Mouse (Mus musculus) heart, embryonic 14.5 days (tissue): ENCODE measurements around the gene Rtf1. TPM values are rescaled to one million over a fixed set of nuclear protein-coding genes. Genes with fewer than 3 reads are reported as not detected.
"Not testable (repeated sequence)": the region's sequence is repeated elsewhere in the genome, so short reads cannot be mapped to it uniquely, and the experiment has no call there.

ENCODE experiments used
- ATAC-seq: fragments of 200-750 bp; cut with Nextera tagmentation; 2 replicates; pipeline ENCODE4 v1.8.0; 2017; ENCODE audit warnings: low read depth, moderate TSS enrichment; ENCODE audit not compliant: insufficient number of reproducible peaks, insufficient read depth, low FRiP score
- H3K27ac ChIP-seq, 2 experiments: fragments of 200-500 bp in 1 of 2; fragments of 300-500 bp in 1 of 2; sonication (generic) in 1 of 2; replicated peaks in 1 of 2; 2 replicates each; pipeline ENCODE4 v1.5.1; 2012 to 2014; ENCODE audit warnings: low read depth in 2 of 2, low read length in 2 of 2, control low read depth in 1 of 2, mild to moderate bottlenecking in 1 of 2, mixed read lengths in 1 of 2; ENCODE audit not compliant: control insufficient read depth in 1 of 2, insufficient read depth in 1 of 2
- H3K27me3 ChIP-seq: fragments of 300-500 bp; sonication (generic); 2 replicates; pipeline ENCODE4 v1.6.1; 2014; ENCODE audit warnings: mild to moderate bottlenecking, low read length, control low read depth; ENCODE audit not compliant: control insufficient read depth, insufficient read depth
- H3K36me3 ChIP-seq: fragments of 300-500 bp; sonication (generic); 2 replicates; pipeline ENCODE4 v1.6.1; 2014; ENCODE audit warnings: mild to moderate bottlenecking, control low read depth, low read length, mixed read lengths; ENCODE audit not compliant: control insufficient read depth, insufficient read depth
- H3K4me1 ChIP-seq, 2 experiments: fragments of 200-500 bp in 1 of 2; fragments of 300-500 bp in 1 of 2; sonication (generic) in 1 of 2; 2 replicates each; pipeline ENCODE4 v1.6.1; 2012 to 2014; ENCODE audit warnings: low read length in 2 of 2, control low read depth in 1 of 2, mixed read lengths in 1 of 2; ENCODE audit not compliant: control insufficient read depth in 2 of 2, insufficient read depth in 2 of 2
- H3K4me2 ChIP-seq: fragments of 300-500 bp; sonication (generic); 2 replicates; pipeline ENCODE4 v1.6.1; 2014; ENCODE audit warnings: mild to moderate bottlenecking, low read length
- H3K4me3 ChIP-seq, 2 experiments: fragments of 200-500 bp in 1 of 2; fragments of 300-500 bp in 1 of 2; sonication (generic) in 1 of 2; 2 replicates each; pipeline ENCODE4 v1.5.1; 2012 to 2014; ENCODE audit warnings: low read length in 2 of 2, mild to moderate bottlenecking in 2 of 2, control low read depth in 1 of 2, low read depth in 1 of 2, moderate library complexity in 1 of 2; ENCODE audit not compliant: control insufficient read depth in 1 of 2, insufficient read depth in 1 of 2
- H3K9ac ChIP-seq: fragments of 300-500 bp; sonication (generic); 2 replicates; pipeline ENCODE4 v1.6.1; 2014; ENCODE audit warnings: mild to moderate bottlenecking, low read length
- H3K9me3 ChIP-seq: fragments of 300-500 bp; sonication (generic); 2 replicates; pipeline ENCODE4 v1.6.1; 2016; ENCODE audit warnings: low read length, control low read depth; ENCODE audit not compliant: control insufficient read depth
- WGBS: fragments of 180-500 bp; shearing (Covaris S2); extraction: QIAGEN DNeasy Blood & Tissue Kit; methylation state at CpG from one replicate; pipeline ENCODE4 v1.1.7; 2014; 5-methylcytosine and 5-hydroxymethylcytosine counted together
- polyA plus RNA-seq: library from polyadenylated mRNA; unstranded; fragments of >200 nt; fragmentation: Nextera tagmentation; extraction: Ambion mirVana; gene quantifications from 2 replicates; pipeline ENCODE4 v1.2.1, GENCODE M21; 2014

Rtf1 gene
- polyA plus RNA-seq, 1 experiment from 2014 or later, result 19.8 TPM

DNA sequence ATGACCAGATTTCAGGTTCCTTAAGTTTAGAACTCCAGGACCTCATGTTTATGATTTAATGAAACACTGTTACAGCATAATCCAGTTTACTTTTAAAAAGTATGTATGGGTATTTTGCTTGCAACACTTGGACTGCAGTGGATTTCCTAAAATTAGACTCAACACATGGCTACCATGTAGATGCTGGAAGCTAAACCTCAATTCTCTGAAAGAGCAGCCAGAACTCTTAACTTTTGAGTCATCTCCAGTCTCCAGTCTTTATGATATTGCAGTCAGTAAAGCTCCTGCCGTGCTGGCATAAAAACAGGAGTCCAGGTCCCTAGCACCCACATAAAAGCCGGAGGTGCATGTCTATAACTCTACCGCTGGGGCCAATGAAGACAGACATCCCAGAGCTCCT, 25.1 kb downstream of the Rtf1 start:
- no peak overlapping the region for H3K4me3 ChIP-seq
- no peak overlapping the region for H3K27ac ChIP-seq
- H3K27me3 ChIP-seq, result no peaks in the 10 kb centered on the region
- H3K4me2 ChIP-seq, result no peak overlapping the region
- H3K4me1 ChIP-seq, result no peaks in the 10 kb centered on the region
- ATAC-seq, result no peak
- H3K9ac ChIP-seq, result no peak overlapping the region
- no peaks in the 10 kb centered on the region for H3K9me3 ChIP-seq
- peaks cover 35% of the 10 kb centered on the region for H3K36me3 ChIP-seq
- WGBS, result 93% methylated on average over 3 of the region's 3 CpGs

DNA sequence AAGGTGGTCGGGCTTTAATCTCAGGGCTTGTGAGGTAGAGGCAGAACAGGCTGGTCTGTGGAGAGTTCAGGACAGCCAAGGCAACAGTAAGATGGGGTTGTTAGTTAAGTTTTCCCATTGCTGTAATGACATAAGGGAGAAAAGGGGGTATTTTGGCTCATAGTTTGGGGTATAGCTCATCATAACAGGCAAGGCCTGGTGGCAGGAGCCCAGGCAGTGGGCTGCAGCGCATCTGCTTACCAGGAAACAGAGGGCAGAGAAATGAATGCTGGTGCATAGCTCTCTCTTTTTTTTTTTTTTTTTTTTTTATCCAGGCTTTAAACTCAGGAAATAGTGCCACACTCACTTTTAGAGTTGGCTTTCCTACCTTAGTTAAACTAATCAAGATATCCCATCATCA, 28.3 kb downstream of the Rtf1 start:
- no peak for ATAC-seq
- H3K36me3 ChIP-seq, result peaks cover 45% of the 10 kb centered on the region
- no peaks in the 10 kb centered on the region for H3K27me3 ChIP-seq
- WGBS, result 93% methylated on average over 2 of the region's 2 CpGs
- H3K9me3 ChIP-seq, result no peaks in the 10 kb centered on the region
- no peaks in the 10 kb centered on the region for H3K4me1 ChIP-seq
- H3K27ac ChIP-seq, result no peak overlapping the region
- H3K9ac ChIP-seq, result no peak overlapping the region
- H3K4me2 ChIP-seq, result no peak overlapping the region
- H3K4me3 ChIP-seq, result no peak overlapping the region

DNA sequence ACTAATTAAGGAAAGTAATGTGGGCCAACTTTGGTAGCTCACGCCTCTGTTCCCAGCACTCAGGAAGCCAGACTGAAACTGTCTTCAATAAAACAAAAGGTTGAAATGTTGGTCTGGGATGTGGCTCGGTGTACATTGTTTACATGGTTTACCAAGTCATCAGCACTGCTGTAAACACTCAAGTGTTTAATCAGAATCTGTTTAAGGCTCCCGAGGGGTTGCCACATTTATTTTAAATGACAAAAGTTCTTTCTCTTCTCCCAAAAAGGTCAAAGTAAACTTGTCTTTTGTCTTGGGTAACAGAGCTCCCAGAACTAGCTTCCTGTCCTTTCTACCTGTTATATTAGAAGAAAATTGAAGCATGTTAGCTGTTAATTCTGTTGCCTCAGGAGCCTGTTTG, 32.8 kb downstream of the Rtf1 start:
- 87% methylated on average over 3 of the region's 3 CpGs for WGBS
- Histone ChIP-seq H3K36me3 (peaks cover 59% of the 10 kb centered on the region), H3K4me2 (no peak overlapping the region), H3K27me3 (no peaks in the 10 kb centered on the region), H3K9me3 (no peaks in the 10 kb centered on the region), H3K4me1 (no peaks in the 10 kb centered on the region), H3K27ac (no peak overlapping the region), H3K9ac (no peak overlapping the region), H3K4me3 (no peak overlapping the region)
- ATAC-seq, result no peak

DNA sequence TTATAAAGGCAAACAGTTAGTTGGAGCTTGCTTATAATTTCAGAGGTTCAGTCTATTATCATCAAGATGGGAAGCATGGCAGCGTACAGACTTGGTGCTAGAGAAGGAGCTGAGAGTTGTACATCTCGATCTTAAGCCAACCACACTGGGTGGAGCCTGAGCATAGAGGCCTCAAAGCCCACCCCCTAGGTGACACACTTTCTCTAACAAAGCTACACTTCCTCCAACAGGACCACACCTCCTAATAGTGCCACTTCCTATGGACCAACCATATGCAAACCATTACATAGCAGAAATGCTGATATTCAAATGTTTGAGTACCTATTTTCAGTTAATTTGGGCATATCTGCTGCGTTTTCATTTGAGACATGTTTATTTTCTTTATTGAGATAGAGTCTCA, 35.1 kb downstream of the Rtf1 start:
- Histone ChIP-seq H3K27ac (no peak overlapping the region), H3K4me3 (no peak overlapping the region), H3K27me3 (no peaks in the 10 kb centered on the region), H3K9me3 (no peaks in the 10 kb centered on the region), H3K4me2 (no peak overlapping the region), H3K36me3 (peaks cover 64% of the 10 kb centered on the region), H3K4me1 (no peaks in the 10 kb centered on the region), H3K9ac (no peak overlapping the region)
- WGBS, result 93% methylated on average over 3 of the region's 3 CpGs
- ATAC-seq, result no peak

DNA sequence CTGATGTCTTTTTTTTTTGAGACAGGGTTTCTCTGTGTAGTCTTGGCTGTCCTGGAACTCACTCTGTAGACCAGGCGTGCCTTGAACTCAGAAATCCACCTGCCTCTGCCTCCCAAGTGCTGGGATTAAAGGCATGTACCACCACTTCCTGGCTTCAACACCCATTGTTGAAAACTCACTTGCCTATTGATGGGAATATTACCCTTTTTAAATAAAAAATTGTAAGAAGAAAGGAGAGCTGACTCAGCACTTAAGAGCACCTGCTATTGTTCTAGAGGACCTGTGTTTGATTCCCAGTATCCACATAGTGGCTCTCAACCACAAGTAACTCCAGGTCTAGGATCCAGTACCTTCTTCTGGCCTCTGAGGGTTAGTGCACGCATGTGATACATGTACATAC, 41.0 kb downstream of the Rtf1 start:
- not testable (repeated sequence) for H3K4me2 ChIP-seq, ATAC-seq, H3K27ac ChIP-seq, H3K4me1 ChIP-seq, H3K9ac ChIP-seq, H3K9me3 ChIP-seq, H3K4me3 ChIP-seq, H3K27me3 ChIP-seq
- peaks cover 83% of the 10 kb centered on the region for H3K36me3 ChIP-seq
- 89% methylated on average over 2 of the region's 2 CpGs for WGBS

DNA sequence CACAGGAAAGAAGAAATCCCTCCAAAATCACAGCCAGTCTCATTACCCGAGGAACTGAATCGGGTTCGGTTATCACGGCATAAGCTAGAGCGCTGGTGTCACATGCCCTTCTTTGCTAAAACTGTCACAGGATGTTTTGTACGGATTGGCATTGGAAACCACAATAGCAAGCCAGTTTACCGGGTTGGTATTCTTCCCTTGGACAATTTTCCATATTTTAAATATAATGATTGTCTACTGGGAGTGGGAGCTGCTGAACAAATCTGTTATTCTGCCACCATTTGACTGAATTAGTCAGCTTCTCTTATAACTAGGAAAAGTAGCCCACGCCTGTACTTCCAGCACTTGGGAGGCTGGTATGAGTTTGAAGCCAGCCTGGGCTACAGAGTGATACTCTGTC, 46.2 kb downstream of the Rtf1 start:
- Histone ChIP-seq H3K27me3 (no peaks in the 10 kb centered on the region), H3K9ac (no peak overlapping the region), H3K4me1 (no peaks in the 10 kb centered on the region), H3K4me2 (no peak overlapping the region), H3K27ac (no peak overlapping the region), H3K4me3 (no peak overlapping the region), H3K9me3 (no peaks in the 10 kb centered on the region), H3K36me3 (peaks cover 90% of the 10 kb centered on the region)
- 95% methylated on average over 8 of the region's 8 CpGs for WGBS
- no peak for ATAC-seq

DNA sequence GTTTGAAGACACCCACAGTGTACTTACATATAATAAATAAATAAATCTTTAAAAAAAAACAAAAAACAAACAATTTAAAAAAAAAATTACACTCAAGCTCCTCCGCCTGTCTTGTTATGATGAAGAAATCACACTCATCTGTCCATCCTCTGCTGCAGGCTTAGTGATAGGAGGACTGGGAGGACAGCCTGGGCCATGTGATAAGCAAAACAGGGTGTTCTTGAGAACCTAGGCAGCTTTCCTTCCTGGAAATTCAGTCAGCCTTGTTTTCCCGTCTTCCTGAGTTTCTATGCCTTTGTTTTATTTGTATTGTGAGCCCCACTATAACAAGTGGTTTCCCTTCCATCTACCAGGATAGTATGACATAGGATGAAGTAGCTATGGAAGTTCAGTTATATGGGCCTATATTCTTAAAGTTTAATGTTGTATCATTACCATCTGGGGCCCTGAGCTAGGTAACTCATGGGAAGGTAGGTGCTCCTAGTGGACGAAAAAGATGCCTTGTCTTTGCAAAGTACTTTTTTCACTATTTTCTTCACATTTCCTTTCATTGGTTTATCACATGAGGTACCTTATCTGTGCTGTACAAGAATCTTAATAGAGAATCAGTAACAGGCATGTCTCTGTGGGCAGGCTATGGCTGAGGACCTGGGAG, 53.0 kb downstream of the Rtf1 start:
- no peak overlapping the region for H3K4me3 ChIP-seq
- no peak overlapping the region for H3K27ac ChIP-seq
- WGBS, result 77% methylated on average over 3 of the region's 3 CpGs
- ATAC-seq, result no peak
- no peaks in the 10 kb centered on the region for H3K9me3 ChIP-seq
- H3K27me3 ChIP-seq, result no peaks in the 10 kb centered on the region
- no peak overlapping the region for H3K4me2 ChIP-seq
- H3K9ac ChIP-seq, result no peak overlapping the region
- peaks cover 97% of the 10 kb centered on the region for H3K36me3 ChIP-seq
- no peaks in the 10 kb centered on the region for H3K4me1 ChIP-seq

DNA sequence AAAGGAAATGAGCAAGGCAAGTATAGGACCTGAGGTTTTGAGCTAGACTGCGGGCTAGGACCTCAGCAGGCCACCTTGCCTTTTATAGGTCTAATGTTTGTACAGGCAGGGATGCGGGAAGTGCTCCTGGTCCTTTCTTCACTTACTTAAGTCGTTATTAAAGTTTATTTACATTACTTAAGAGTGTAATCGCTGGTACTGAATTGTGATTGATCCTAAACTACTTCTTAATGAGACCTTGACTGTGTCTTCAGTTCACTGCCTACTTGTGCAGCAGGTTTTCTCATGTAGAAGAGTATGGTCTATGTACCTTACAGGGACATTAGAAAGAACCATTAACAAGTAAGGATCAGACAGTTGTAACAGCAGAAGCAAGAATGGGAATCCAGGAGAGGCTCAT, 55.9 kb downstream of the Rtf1 start:
- Histone ChIP-seq H3K4me2 (no peak overlapping the region), H3K9me3 (no peaks in the 10 kb centered on the region), H3K36me3 (peaks cover 92% of the 10 kb centered on the region), H3K27me3 (no peaks in the 10 kb centered on the region), H3K27ac (no peak overlapping the region), H3K4me3 (no peak overlapping the region), H3K4me1 (no peaks in the 10 kb centered on the region), H3K9ac (no peak overlapping the region)
- ATAC-seq, result no peak
- WGBS, result 91% methylated on average over 4 of the region's 4 CpGs
